Mouse (Mus musculus) left cerebral cortex, adult 18-20 months (tissue): ENCODE results near the gene Dapk2. TPM values are rescaled to one million over a fixed set of nuclear protein-coding genes. Genes with fewer than 3 reads are reported as not detected.

Experiments
- DNase-seq, 2 experiments: peaks; one replicate each; pipeline ENCODE4 v3.0.0; 2021 to 2022; ENCODE audit warnings: low spot score in 2 of 2, mixed read lengths in 1 of 2
- total RNA-seq, 2 experiments: library from RNA; stranded (reverse); gene quantifications; 2 replicates each; pipeline ENCODE4 v1.2.3; 2021

The Dapk2 gene
- total RNA-seq, 2 experiments from 2014 or later = 2.5 to 2.7 TPM

DNA sequence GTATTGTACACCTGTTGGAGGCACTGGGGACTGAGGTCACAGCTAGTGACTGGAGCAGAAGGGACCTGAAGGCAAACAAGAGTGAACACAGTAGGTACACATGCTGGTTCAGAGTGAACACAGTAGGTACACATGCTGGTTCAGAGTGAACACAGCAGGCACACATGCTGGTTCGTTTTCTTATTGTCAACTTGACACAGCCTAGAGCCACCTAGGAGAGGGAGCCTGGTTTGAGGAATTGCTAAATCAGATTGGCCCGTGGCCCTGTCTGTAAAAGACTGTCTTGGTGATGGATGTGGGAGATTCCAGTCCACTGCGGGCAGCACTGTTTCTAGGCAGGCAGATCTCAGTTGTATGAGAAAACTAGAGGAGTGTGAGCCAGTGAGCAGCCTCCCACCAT is 25.0 kb downstream of the Dapk2 start:
- DNase-seq = no peak

DNA sequence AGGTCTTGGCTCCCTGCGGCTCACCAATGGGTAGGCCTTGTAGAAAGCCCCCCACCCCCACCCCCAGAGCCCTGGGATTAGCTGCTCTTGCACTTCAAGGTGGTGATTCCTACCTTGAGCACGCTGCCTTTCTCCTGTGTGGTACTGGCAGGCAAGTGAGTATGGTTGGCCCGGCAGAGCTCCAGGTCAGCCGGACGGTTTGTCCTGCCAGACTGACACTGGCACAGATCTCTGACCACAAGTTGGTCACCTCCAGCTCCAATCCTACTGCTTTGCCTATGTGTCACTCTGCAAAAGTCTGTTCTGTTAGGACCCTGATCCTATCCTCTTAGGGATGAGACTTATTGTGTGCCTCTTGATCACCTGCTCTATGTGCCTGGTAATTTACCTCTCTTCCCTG is 26.5 kb downstream of the Dapk2 start:
- no peak for DNase-seq

DNA sequence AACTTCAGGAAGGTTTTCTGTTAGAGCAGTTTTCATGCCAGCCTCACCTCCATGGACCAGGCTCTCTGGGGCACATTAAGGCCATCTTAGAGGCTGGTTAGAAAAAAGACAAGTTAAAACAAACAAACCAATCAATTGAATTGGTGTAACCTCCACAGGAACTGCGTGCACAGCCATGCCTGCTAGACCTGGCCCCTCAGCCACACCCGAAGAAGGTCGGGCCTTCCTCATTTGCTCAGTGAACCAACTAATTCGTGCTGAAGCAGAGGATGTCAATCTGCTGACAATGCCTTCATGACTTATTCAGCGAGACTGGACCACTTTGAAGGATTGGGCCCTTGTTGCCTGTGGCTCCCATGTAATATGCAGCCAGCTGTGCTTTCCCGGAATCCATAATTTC is 28.4 kb downstream of the Dapk2 start:
- DNase-seq = no peak

DNA sequence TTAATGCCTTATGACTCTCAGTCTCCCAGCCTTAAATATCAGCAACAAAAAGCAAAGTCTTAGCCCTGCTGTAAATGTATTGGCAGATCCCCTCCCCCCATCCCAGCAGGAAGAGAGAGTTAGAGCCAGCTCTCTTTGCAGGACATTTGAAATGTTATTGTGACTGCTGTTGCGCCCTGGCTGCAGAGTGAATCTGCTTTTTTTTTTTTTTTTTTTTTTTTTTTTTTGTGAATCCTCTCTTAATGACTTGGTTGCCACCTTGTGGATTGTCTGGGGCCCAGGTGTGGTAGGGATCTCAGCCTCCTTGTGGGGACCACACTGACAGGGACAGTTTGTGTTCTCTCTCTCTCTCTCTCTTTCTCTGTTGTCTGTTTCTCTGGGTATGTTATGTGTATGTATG is 31.0 kb downstream of the Dapk2 start:
- DNase-seq = no peak

DNA sequence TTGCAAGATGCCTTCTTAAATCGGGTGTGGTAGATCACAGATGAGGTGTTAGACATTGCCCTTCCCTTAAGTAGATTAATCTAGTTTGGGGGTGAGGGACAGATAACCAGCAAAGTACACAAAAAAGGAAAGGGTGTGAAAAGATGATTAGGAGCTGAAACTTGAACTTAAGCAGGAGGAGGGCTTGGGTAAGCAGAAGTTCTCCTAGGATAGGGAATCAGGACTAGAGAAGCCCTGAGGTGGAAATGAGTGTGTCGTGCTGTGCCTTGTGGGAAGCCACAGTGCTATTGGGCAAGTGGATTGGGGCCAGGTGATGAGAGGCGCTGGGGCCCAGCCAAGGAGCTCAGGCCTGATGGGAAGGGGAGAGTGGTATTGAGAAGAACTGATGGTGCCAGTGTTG is 36.0 kb downstream of the Dapk2 start:
- no peak for DNase-seq

DNA sequence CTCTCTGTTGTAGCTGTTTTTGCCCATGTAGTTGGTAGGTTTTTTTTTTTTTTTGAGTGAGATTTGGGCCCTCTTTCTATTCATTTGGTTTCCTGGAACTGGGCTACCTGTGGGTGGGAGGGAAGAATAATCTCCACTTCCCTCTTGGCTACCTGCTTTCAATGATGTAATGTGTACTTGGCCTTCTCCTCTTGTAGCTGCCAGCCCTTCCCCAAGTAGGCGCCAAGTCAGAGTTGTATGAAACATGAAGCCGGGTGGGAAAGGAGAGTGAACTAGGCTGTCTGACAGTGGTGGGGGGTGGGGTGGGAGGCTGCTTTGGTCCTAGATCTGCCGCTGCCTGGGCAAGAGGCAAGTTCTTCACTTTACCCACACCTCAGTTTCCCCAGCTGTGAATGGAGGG is 38.5 kb downstream of the Dapk2 start:
- DNase-seq = no peak

DNA sequence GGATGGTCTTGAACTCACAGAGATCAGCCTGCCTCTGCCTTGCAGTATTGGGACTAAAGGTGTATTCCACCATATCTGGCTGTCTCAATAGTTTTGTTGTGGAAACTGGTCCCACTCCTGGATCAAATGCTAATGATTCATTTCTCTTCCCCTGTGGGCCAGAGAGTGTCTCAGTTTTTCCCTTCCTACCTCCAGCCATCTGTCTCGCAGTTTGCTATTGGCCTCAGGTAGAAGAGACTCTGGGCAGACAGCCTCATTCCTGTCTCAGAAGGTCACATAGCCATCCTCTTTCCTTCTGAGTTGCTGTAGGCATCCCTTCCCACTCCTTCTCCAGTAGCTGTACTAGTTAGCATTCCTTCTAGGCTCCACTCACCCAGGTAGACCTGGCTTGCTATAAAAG is 40.5 kb downstream of the Dapk2 start:
- no peak for DNase-seq

DNA sequence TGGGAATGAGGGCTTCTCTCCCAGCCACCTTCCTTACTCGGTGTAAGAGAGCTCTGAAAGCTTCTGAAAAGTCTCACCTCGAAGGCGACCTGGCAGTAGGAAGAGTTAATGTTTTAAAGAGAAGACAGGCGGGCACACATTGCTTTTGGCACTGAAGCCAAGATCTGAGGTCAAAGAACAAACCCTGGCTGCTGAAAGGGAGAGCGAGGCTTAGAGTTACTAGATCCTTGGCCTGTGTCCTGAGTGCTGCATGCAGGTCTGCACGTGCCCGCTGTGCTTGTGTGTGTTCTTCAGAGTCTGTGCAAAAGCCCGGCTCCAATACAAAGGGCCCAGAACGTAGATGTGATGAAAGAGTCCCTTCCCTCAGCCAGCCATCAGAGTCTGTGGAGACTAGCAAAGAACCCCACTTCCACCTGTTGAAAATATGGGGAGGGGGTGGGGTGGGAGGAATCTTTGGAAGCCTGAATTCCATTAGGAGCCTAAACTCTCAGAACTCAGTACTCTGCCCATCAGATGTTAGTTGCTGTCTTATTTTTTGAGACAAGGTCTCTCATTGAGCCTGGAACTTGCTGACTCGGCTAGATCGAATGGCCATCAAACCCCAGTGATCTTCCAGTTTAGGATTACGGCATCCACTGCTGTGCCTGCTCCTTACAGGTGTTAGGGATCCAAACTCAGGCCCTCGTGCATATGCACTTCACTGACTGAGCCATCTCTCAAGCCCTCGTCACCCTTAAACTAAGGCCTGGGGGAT is 41.8 kb downstream of the Dapk2 start:
- no peak for DNase-seq

DNA sequence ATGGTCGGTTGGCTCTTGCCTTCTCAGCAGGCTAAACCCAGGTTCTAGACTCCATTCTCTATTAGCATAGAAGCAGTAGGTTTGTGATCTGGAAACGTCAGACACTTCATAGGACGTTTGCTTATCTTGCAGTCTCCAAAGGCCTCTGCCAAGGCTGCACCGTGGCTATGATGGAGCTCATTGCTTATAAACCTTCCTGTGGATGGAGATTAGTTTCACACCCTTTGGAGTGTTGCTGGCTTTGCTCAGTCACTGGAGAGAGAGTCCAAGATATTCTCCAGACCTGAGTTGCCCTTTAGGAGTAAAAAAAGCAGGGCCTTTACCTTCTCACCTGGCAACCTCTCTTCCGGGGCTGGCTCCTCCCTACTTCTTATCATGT is 42.4 kb downstream of the Dapk2 start:
- DNase-seq = no peak

DNA sequence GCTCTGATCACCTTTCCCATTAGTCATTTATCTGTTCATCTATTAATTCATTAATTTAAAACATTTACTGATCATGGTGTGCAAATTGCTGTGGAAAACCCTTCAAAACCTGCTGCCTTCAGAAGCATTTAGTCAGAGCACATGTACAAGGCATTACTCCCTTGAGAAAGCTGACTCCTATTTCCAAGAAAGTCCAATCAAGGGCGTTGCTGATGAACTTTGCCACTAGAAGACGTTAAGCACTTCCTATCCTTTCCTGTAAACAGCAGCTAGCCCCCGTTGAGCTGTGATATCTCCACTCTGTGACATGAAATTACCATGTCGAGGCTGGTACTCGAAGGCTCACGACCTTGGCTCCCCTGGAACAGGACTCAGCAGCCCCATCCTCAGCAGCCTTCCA is 43.6 kb downstream of the Dapk2 start:
- no peak for DNase-seq

DNA sequence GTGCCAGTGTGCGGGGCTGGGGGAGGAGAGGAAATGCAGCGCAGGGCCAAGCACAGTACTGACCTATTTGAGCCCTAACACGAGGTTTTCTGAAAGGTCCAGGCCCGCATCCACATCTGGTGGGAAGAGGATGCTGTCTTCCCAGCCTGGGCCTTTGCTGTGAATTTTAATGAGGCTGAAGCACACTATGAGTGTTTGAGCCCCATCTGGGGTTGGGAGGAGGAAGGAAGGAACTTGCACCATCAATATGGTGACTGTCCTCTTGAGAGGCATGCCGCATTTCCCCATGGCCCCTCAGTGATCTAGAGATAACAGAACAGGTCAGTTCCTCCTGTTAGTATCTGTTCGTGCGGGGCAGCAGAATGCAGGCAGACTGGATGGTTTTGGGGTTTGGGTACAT is 44.4 kb downstream of the Dapk2 start:
- no peak for DNase-seq

DNA sequence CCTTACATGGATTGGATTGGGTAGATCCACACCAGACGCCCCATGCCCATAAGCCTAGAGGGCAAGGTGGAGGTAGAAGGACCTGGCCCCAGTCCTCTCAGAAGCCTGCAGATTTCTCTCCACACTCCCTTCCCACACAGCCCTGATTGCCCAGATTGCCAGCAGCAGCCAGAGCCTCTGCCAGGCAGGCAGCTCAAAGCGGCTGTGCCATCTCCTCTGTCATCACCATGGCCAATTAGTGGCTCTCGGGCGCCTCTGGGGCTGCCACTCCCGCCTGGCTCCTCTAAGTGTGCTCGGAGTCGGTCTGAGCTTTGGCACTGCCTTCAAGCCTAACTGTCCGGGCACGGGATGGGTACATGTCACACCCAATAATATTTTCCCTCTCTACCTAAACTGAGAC is 47.7 kb downstream of the Dapk2 start:
- peak; percentile 7 to 12 for DNase-seq

DNA sequence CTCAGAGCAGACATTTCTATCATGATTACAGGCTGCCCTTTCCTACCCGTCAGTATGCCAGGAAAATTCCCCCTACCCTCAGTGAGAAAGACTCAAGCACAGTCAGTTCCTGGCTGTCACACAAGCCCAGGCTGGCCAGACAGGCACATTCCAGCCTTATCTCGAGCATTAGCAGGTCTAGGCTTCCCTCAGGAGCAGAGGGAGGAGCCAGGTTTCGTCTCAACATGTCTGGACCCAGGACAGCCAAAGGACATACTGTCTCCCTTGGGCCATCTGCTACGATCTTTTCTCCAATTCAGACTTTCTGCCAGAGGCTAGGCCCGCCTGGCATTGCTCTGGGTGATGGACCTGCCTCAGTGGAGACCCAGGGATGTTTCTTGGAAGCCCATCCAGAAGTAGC is 48.8 kb downstream of the Dapk2 start:
- DNase-seq = no peak

DNA sequence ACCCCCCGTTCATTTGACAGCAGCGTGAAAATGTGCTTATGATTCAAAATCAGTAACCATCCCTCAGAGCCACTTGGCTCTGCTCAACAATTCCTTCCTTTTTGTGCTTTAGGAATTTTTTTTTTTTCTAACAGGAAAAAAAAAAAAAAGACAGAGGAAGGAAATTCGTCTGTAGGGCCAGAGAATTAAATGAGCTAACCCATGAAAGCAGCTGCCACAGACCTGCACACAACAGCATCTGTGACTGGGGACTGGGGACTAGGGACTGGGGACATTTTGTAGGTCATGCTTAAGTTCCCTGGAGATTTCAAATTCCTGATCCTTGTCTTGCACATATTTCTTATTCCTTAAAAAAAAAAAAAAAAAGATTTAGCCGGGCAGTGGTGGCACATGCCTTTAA is 53.4 kb downstream of the Dapk2 start:
- DNase-seq = no peak

DNA sequence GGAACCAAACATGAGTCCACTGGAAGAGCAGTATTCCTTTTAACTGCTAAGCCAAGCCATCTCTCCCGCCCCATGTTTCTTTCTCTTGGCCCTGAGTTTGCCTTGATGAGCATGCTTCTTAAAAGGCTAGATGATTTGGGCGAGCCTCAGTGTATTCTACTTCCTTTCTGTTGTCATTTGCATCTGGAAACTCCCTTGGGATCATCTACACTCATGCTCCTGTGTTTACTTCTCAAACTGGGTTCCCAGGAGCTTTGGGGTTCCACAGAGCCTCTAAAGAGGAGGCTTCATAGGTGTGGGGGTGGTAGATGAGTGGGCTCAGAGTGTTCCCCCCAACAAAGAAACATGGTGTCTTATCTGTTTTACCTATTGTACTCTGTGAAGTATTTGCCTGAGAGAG is 54.1 kb downstream of the Dapk2 start:
- no peak for DNase-seq

DNA sequence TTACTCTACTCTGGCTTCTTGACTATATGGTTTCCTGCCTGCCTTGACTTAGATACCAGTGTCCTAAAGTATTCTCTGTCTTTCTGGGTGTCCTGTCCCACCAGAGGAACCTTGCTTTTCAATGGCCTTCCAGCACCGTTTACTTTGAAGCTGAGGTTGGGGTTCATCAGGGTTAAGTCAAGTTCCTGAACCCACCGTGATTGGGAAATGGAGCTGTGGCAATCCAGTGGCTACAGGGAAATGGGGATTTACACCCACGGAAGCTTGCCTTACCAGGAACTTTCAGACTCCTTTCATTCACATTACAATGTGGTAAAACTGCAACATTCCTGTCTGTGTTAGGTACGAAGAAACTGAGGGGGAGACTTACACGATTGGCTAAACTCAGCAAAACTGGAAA is 54.8 kb downstream of the Dapk2 start:
- no peak for DNase-seq

DNA sequence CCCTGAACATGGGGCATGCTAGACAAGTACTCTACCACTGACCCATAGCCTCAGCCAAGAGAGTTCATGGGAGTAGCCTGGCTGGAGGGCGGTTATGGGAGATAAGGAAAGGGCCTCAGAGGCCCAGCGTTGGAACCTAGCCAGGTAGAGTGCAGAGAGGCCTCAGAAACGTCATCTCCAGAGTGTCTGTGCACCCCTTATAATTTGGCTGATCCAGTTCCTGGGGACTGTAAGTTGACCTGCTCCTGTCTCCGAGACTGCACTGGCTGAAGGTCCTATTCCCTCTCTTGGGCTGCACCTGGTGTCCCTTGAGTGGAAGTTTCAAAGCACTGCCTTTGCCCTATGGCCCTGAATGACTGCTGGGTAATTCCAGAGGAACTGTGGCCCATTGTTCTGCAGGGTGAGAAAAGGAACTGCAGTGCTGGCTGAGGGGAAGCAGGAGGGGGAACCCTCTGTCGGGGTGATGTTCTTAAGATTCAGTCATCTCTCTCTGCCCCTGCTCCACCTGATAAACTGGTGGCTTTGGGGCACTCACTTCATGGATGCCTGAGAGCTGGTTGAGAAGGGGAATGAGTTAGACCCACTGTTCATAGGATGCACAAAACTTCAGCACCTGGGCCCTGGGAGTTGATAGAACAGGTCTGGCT is 55.5 kb downstream of the Dapk2 start:
- no peak for DNase-seq

DNA sequence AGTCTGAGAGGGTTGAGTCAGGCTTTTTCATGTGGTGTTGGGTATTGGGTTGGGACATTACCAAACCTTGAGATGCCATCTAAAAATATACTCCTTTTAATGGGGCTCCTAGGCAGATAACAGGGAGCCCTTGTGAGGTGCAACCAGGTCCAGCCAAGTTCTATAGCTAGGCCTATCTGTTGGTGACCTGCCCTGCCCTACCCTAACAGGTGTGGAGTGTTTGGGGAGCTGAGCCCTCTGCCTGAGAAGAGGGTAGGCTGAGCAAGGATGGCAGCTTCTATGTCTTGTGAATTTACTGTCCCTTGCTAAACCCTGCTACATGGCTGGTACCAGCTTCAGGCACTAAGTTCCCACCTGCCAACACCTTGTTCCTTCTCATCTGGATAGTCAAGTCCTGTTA is 57.5 kb downstream of the Dapk2 start:
- no peak for DNase-seq

DNA sequence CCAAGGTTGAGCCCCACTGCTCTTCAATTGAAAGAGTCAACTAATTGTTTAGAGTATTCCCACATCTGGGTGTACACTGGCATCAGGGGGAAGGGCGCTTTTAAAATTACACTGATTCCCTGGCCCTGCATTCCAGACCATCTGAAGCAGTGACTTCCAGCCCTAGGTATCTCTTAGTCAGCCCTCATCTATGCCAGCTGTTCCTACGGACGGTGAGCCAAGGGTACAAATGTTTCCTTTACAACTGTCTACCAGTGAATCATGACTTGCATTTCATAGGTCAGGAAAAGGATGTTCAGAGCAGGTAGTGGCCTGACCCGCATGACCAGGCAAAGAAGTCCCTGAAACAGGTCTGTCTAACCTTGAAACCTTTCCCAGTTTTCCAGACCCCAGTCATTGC is 59.9 kb downstream of the Dapk2 start:
- DNase-seq = no peak

DNA sequence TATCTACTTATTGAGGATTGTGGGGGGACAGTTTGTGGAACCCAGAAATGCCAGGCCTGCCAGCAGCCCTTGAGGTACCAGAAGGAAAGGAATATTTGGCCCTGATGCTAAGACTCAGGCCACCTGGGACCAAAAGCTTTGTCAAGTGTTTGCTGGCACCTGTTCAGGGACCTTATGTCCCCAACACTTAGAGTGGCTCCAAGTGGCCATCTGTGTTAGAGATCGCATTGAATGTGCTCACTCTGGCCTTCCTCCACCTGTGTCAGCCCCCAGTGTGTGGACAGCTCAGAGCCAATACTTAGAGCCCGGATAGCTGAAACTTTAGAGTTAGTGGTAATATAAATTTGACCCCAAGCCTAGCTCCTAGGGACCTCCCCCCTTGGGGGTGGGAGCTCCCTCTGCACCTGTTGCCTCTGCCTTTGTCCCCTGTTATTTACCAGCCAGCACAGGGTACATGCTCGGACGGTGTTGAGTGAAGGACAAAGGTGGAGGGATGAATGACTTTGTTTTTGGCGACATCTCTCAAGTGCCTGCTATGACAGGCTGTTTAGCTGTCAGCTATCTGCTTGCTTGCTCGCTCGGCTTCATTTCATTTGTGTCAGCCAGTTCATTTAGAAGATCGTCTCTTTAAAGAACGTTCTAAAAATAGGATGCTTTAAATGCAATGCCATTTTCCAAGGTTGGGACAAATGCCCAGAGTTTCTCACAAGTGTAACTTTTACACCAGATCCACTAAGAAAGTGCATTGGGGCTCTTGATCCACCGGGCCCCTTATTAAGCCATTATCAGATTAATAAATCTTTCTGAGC is 61.1 kb downstream of the Dapk2 start:
- no peak for DNase-seq

DNA sequence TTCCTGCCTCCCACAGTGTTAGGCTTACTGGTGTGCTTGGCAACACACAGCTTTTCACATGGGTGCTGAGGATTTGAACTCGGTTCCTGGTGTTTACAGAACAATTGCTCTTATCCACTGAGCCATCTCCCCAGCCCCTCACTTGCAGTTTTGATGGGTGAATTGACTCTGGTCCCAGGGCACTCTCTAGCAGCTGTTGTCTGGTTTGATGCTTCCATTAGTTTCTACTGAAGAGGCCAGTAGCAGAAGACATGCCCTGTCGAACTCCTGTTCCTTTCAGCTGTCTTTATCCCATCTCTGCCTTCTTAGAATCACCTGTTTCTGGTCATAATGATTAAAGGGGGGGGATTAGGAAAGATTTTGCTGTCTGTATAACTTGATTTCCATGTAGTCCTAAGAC is 65.8 kb downstream of the Dapk2 start:
- no peak for DNase-seq

DNA sequence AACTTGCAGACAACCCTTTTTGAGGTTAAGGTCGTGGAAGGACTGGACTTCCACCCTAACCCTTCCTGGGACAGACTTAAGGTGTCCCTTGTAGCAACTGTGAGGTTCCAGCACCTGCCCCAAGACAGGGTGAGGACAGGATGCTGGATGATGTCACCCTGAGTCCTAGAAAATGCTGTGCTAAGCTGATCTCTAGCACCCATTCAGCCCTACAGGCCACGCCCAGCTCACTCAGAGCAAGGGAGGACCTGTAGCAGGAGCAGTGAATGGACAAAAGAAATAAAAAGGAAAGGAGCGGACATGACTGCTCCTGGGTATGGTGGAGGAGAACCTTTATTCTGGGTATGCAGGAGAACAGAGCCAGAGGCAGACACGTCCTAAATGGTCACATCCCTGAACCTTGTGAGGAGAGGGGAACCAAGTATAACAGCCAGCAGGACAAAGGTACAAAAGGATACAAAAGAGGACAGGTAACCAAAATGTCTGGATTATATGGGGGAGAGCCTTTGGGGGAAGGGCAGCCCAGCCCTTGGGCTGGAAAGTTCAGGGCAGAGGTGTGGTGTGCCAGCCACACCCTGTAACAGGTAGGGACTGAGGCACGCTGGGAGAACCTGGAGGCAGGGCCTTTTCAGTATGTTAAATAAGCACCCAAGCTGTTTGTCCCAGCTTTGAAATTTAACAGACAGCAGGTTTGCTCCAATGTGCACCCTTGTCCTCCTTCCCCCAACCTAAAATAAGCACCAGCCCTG is 67.9 kb downstream of the Dapk2 start:
- DNase-seq = no peak
